Mouse (Mus musculus): Measurements from ENCODE around the gene Cela1.

GRCm38 (mm10) chr15:100694406-100694805 lies 6.7 kb upstream of the Cela1 start:
- TF ChIP-seq CTCF (IDR thresholded peaks at IDR 0.05; ENCODE audit: extremely low read depth, insufficient read depth, insufficient read length, insufficient replicate concordance): no peak
- no peak for TF ChIP-seq POLR2A (IDR thresholded peaks at IDR 0.05; ENCODE audit: low read depth, low read length)

Measured in spleen, adult 2 months (tissue).